Mouse (Mus musculus) C2C12 (cell line): ENCODE measurements around the gene Ctrb1. TPM values are rescaled to one million over a fixed set of nuclear protein-coding genes. Genes with fewer than 3 reads are reported as not detected.
A peak's percentile ranks its signal among the peaks of the same experiment; 100 is the strongest.

Experiments
- H3K27me3 ChIP-seq: one replicate; pipeline ENCODE4 v1.6.1; 2011; ENCODE audit not compliant: control insufficient read depth, insufficient read depth, insufficient read length
- H3K36me3 ChIP-seq: one replicate; pipeline ENCODE4 v1.6.1; 2011; ENCODE audit not compliant: control insufficient read depth, insufficient read depth
- H3K4me3 ChIP-seq: one replicate; pipeline ENCODE4 v1.5.1; 2011; ENCODE audit warnings: mild to moderate bottlenecking, control low read depth; ENCODE audit not compliant: poor library complexity, insufficient read depth, severe bottlenecking
- H3K79me2 ChIP-seq: one replicate; pipeline ENCODE4 v1.6.1; 2011; ENCODE audit not compliant: control insufficient read depth, insufficient read depth
- H3K79me3 ChIP-seq: one replicate; pipeline ENCODE4 v1.6.1; 2011; ENCODE audit warnings: low read depth, control low read depth
- H3ac ChIP-seq: one replicate; pipeline ENCODE3; 2011; ENCODE audit warnings: low read depth; ENCODE audit not compliant: control insufficient read depth, insufficient read length
- CEBPB ChIP-seq: IDR thresholded peaks from one replicate; pipeline ENCODE4 v1.6.1; 2011; ENCODE audit warnings: low read depth, mild to moderate bottlenecking, control low read depth, moderate library complexity
- CTCF ChIP-seq: IDR thresholded peaks from one replicate; pipeline ENCODE4 v1.5.1; 2011; ENCODE audit not compliant: control insufficient read depth, insufficient read depth, insufficient read length
- FOSL1 ChIP-seq: IDR thresholded peaks from one replicate; pipeline ENCODE4 v1.8.0; 2011; ENCODE audit warnings: mild to moderate bottlenecking, low read length; ENCODE audit not compliant: poor library complexity, insufficient read depth, severe bottlenecking
- MAX ChIP-seq: IDR thresholded peaks from one replicate; pipeline ENCODE4 v1.6.1; 2011; ENCODE audit warnings: mild to moderate bottlenecking, control low read depth
- MYOD1 ChIP-seq: IDR thresholded peaks from one replicate; pipeline ENCODE4 v1.6.1; 2011; ENCODE audit warnings: low read depth; ENCODE audit not compliant: control insufficient read depth, insufficient read length
- MYOG ChIP-seq: IDR thresholded peaks from one replicate; pipeline ENCODE4 v1.6.1; 2011; ENCODE audit not compliant: control insufficient read depth, insufficient read length; ENCODE audit errors: extremely low read depth
- USF1 ChIP-seq: IDR thresholded peaks from one replicate; pipeline ENCODE4 v1.6.1; 2011; ENCODE audit warnings: low read depth, mild to moderate bottlenecking, control low read depth, moderate library complexity
- polyA plus RNA-seq: library from polyadenylated mRNA; unstranded; fragments of >200 nt; fragmentation: generic; extraction: Trizol; gene quantifications from one replicate; pipeline ENCODE4 v1.2.1, GENCODE M21; 2012; ENCODE audit warnings: missing spikeins

Gene Ctrb1
- polyA plus RNA-seq, 1 experiment, result 1.5 TPM

GRCm38 (mm10) chr8:111720115-111720544 lies 29.3 kb upstream of the Ctrb1 start:
- Histone ChIP-seq H3K4me3 (no peak overlapping the region), H3K27me3 (no peaks in the 10 kb centered on the region), H3K36me3 (peaks cover 83% of the 10 kb centered on the region), H3K79me2 (peaks cover 100% of the 10 kb centered on the region), H3K79me3 (peaks cover 83% of the 10 kb centered on the region), H3ac (no peak overlapping the region)
- TF ChIP-seq MYOG (no peak), CEBPB (peak; percentile 54)

GRCm38 (mm10) chr8:111718937-111719336 lies 28.1 kb upstream of the Ctrb1 start:
- H3K4me3 ChIP-seq, result no peak overlapping the region
- H3K27me3 ChIP-seq, result no peaks in the 10 kb centered on the region
- TF ChIP-seq CTCF, result no peak
- no peak for TF ChIP-seq MYOD1
- no peak for TF ChIP-seq MYOG
- TF ChIP-seq MAX, result no peak
- TF ChIP-seq CEBPB, result no peak
- no peak for TF ChIP-seq USF1
- no peak for TF ChIP-seq FOSL1
- H3ac ChIP-seq, result no peak overlapping the region
- peaks cover 84% of the 10 kb centered on the region for H3K36me3 ChIP-seq
- H3K79me2 ChIP-seq, result peaks cover 94% of the 10 kb centered on the region
- H3K79me3 ChIP-seq, result peaks cover 73% of the 10 kb centered on the region

DNA sequence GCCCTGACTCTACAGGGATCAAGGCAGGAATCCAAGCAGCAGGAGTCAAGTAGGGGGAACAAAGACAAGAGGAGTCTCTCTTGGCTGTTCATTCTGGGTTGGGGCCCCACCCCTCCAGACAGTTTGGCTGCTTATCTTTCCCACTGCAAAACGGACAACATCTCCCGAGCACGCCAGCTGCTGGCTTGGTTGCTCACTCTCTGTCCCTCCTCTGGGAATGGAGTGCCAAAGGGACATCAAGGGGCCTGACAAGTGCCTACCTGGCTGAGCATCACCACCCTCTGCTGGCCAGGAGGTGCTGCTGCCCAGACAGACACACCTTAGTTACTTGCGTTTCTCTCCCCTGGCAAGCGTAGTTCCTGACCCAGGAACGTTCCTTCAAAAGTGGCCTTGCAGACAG lies 27.1 kb upstream of the Ctrb1 start:
- TF ChIP-seq MAX (no peak), MYOD1 (no peak), MYOG (no peak), USF1 (no peak), CEBPB (no peak), FOSL1 (no peak)
- H3K79me3 ChIP-seq, result peaks cover 65% of the 10 kb centered on the region
- H3ac ChIP-seq, result peak overlapping the region; percentile 19
- H3K27me3 ChIP-seq, result no peaks in the 10 kb centered on the region
- H3K79me2 ChIP-seq, result peaks cover 92% of the 10 kb centered on the region
- peaks cover 87% of the 10 kb centered on the region for H3K36me3 ChIP-seq
- H3K4me3 ChIP-seq, result no peak overlapping the region

DNA sequence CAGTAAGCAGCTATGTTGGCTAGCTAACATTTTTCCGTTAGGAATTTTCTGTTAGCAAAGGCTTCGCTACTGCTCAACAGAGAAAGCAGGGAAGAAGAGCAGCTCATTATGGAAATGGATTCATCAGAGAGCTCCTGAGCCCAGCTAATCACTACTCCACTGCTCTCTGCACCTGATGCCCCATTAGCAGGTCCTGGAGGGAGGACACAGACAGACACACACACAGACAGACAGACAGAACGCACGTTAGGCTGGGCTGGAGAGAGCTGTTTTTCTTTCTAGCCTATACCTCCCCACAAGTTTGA lies 26.6 kb upstream of the Ctrb1 start:
- Histone ChIP-seq H3K4me3 (no peak overlapping the region), H3ac (no peak overlapping the region)
- no peak for TF ChIP-seq MYOG
- no peak for TF ChIP-seq FOSL1
- no peak for TF ChIP-seq CEBPB
- TF ChIP-seq USF1, result no peak
- no peak for TF ChIP-seq CTCF
- TF ChIP-seq MYOD1, result no peak
- TF ChIP-seq MAX, result no peak

DNA sequence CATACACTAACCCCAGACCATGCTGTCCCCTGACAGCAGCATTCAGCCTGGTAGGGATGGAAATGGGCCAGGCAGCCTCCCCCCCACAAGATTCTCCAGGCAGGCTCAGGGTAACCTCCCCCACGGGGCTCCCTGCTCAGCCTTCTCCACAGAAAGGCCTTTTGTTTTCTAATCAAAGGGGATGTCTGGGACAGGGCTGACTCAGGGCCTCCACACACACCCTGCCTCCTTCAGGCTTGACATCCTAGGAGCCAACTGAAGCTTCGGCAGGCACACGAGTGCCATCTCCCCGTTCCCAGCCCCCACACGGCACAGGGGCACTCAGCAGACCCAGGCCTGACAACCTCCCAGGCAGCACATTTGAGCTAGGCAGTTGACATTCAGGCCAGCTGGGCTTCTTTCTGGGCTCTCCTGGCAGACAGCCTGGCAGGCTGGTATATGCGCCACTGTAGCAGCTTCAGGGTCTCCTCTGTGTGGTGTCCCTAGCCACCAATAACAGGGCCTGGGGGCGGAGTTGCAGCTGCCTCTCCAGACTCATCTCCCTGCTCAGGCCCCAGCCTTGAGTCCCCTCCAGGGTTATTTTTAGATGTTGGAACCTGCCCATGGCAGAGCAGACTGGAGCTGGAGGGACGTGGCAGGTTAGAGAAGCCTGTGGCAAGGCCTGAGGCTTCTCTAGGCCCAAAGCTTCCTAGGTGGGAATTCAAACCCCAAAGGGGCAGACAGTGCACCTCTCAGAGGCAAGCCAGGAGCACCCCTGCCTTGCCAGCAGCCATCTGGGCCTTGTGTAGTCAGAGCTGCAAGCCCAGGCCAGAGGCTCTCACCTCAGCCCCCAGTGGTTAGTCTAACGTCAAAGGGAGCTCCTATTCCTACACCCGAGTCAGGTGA lies 26.0 kb upstream of the Ctrb1 start:
- Histone ChIP-seq H3K27me3 (no peaks in the 10 kb centered on the region), H3K79me3 (peaks cover 56% of the 10 kb centered on the region), H3K79me2 (peaks cover 86% of the 10 kb centered on the region), H3ac (peak overlapping the region; percentile 24), H3K4me3 (no peak overlapping the region), H3K36me3 (peaks cover 91% of the 10 kb centered on the region)
- no peak for TF ChIP-seq CTCF
- TF ChIP-seq MYOG, result no peak
- TF ChIP-seq MYOD1, result no peak
- TF ChIP-seq CEBPB, result no peak
- TF ChIP-seq USF1, result no peak
- TF ChIP-seq MAX, result no peak
- TF ChIP-seq FOSL1, result no peak

More for the DNA sequence above, 26.6 kb upstream of the Ctrb1 start:
- peaks cover 61% of the 10 kb centered on the region for H3K79me3 ChIP-seq
- H3K36me3 ChIP-seq, result peaks cover 87% of the 10 kb centered on the region
- H3K27me3 ChIP-seq, result no peaks in the 10 kb centered on the region
- H3K79me2 ChIP-seq, result peaks cover 92% of the 10 kb centered on the region

DNA sequence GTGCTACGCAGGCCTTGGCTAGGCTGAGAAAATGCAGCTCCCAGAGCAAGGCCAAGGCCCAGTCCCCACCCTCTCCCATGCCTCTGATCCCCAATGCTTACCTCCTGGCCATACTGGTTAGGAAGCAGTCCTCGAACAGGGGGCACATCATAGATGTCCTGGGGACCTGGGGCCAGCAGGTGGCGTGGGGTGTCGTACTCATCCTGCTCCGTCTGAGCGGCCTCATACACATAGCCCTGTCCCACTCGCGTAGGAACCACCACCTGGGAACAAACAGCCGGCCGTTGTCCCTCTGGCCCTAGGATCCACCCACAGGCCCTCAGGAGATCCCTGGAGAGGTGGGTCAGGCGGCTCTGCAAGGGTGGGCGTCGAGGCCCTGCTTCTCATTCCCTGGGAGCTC lies 24.7 kb upstream of the Ctrb1 start:
- Histone ChIP-seq H3K4me3 (no peak overlapping the region), H3K36me3 (peaks cover 96% of the 10 kb centered on the region), H3K27me3 (no peaks in the 10 kb centered on the region), H3K79me3 (peaks cover 44% of the 10 kb centered on the region), H3ac (no peak overlapping the region), H3K79me2 (peaks cover 72% of the 10 kb centered on the region)
- TF ChIP-seq MYOG (no peak), USF1 (no peak), CEBPB (no peak), FOSL1 (no peak), MYOD1 (no peak), CTCF (no peak), MAX (no peak)
